Mouse (Mus musculus): ENCODE results near the gene Ak1. TPM values are rescaled to one million over a fixed set of nuclear protein-coding genes. Genes with fewer than 3 reads are reported as not detected.

Gene Ak1
- polyA plus RNA-seq, 1 experiment from 2014 or later, result 46.6 TPM

GRCm38 (mm10) chr2:32668176-32668575 lies 46.6 kb downstream of the Ak1 start:
- Histone ChIP-seq H3K9ac (no peak overlapping the region), H3K4me3 (no peak overlapping the region), H3K36me3 (no peaks in the 10 kb centered on the region), H3K9me3 (no peaks in the 10 kb centered on the region), H3K4me1 (no peaks in the 10 kb centered on the region; the same call in 1 of the 2 replicates), H3K27ac (no peak overlapping the region), H3K27me3 (replicated peaks) (no peaks in the 10 kb centered on the region), H3K4me2 (replicated peaks) (no peak overlapping the region)
- whole genome bisulfite sequencing, result 77% methylated on average over 7 of the region's 7 CpGs
- ATAC-seq (ENCODE audit: low FRiP score, low read depth), result no peak

- no peaks in the 10 kb centered on the region for H3K27me3 ChIP-seq (replicated peaks)
- no peak for ATAC-seq (ENCODE audit: low FRiP score, low read depth)
- no peaks in the 10 kb centered on the region for H3K36me3 ChIP-seq
- H3K4me2 ChIP-seq (replicated peaks), result no peak overlapping the region
- no peak overlapping the region for H3K27ac ChIP-seq
- no peaks in the 10 kb centered on the region for H3K9me3 ChIP-seq
- no peaks in the 10 kb centered on the region; the same call in 1 of the 2 replicates for H3K4me1 ChIP-seq
- H3K9ac ChIP-seq, result no peak overlapping the region
- no peak overlapping the region for H3K4me3 ChIP-seq
- WGBS, result 61% methylated on average over 3 of the region's 3 CpGs
Measured at GRCm38 (mm10) chr2:32669876-32670275, 48.3 kb downstream of the Ak1 start.

GRCm38 (mm10) chr2:32671147-32671546 lies 49.6 kb downstream of the Ak1 start:
- WGBS, result 90% methylated on average over 9 of the region's 9 CpGs

GRCm38 (mm10) chr2:32671907-32672595 lies 50.5 kb downstream of the Ak1 start:
- no peak overlapping the region for H3K27ac ChIP-seq
- H3K36me3 ChIP-seq, result no peaks in the 10 kb centered on the region
- no peaks in the 10 kb centered on the region; the same call in 1 of the 2 replicates for H3K4me1 ChIP-seq
- ATAC-seq (ENCODE audit: low FRiP score, low read depth), result no peak
- H3K9me3 ChIP-seq, result no peaks in the 10 kb centered on the region
- no peak overlapping the region for H3K4me2 ChIP-seq (replicated peaks)
- WGBS, result 73% methylated on average over 9 of the region's 9 CpGs
- H3K9ac ChIP-seq, result no peak overlapping the region
- no peak overlapping the region for H3K4me3 ChIP-seq
- no peaks in the 10 kb centered on the region for H3K27me3 ChIP-seq (replicated peaks)

More at GRCm38 (mm10) chr2:32671147-32671546, 49.6 kb downstream of the Ak1 start:
- no peak for ATAC-seq (ENCODE audit: low FRiP score, low read depth)
- Histone ChIP-seq H3K27me3 (replicated peaks) (no peaks in the 10 kb centered on the region), H3K9me3 (no peaks in the 10 kb centered on the region), H3K4me2 (replicated peaks) (no peak overlapping the region), H3K27ac (no peak overlapping the region), H3K9ac (no peak overlapping the region), H3K4me1 (no peaks in the 10 kb centered on the region; the same call in 1 of the 2 replicates), H3K36me3 (no peaks in the 10 kb centered on the region), H3K4me3 (no peak overlapping the region)

- no peak for ATAC-seq (ENCODE audit: low FRiP score, low read depth)
- Histone ChIP-seq H3K4me2 (replicated peaks) (no peak overlapping the region), H3K4me3 (no peak overlapping the region), H3K4me1 (no peaks in the 10 kb centered on the region), H3K36me3 (no peaks in the 10 kb centered on the region), H3K27me3 (replicated peaks) (no peaks in the 10 kb centered on the region), H3K9me3 (no peaks in the 10 kb centered on the region), H3K27ac (no peak overlapping the region), H3K9ac (no peak overlapping the region)
- WGBS, result 83% methylated on average over 16 of the region's 16 CpGs
Measured at GRCm38 (mm10) chr2:32673176-32673917, 51.8 kb downstream of the Ak1 start.

- H3K4me1 ChIP-seq, result peaks cover 3% of the 10 kb centered on the region; the same call in 1 of the 2 replicates
- WGBS, result 85% methylated on average over 3 of the region's 3 CpGs
- no peaks in the 10 kb centered on the region for H3K9me3 ChIP-seq
- no peak for ATAC-seq (ENCODE audit: low FRiP score, low read depth)
- no peaks in the 10 kb centered on the region for H3K27me3 ChIP-seq (replicated peaks)
- H3K9ac ChIP-seq, result no peak overlapping the region
- H3K4me3 ChIP-seq, result no peak overlapping the region
- no peaks in the 10 kb centered on the region for H3K36me3 ChIP-seq
- no peak overlapping the region for H3K27ac ChIP-seq
- no peak overlapping the region for H3K4me2 ChIP-seq (replicated peaks)
Measured at GRCm38 (mm10) chr2:32676821-32677220, 55.3 kb downstream of the Ak1 start.

GRCm38 (mm10) chr2:32677683-32678082 lies 56.1 kb downstream of the Ak1 start:
- no peak overlapping the region for H3K4me3 ChIP-seq
- no peaks in the 10 kb centered on the region for H3K9me3 ChIP-seq
- no peak for ATAC-seq (ENCODE audit: low FRiP score, low read depth)
- no peak overlapping the region for H3K27ac ChIP-seq
- H3K4me2 ChIP-seq (replicated peaks), result no peak overlapping the region
- WGBS, result 94% methylated on average over 7 of the region's 7 CpGs
- no peaks in the 10 kb centered on the region for H3K36me3 ChIP-seq
- no peaks in the 10 kb centered on the region for H3K27me3 ChIP-seq (replicated peaks)
- peaks cover 5% of the 10 kb centered on the region; the same call in 1 of the 2 replicates for H3K4me1 ChIP-seq
- no peak overlapping the region for H3K9ac ChIP-seq

- peaks cover 5% of the 10 kb centered on the region; the same call in 1 of the 2 replicates for H3K4me1 ChIP-seq
- no peak overlapping the region for H3K27ac ChIP-seq
- H3K9ac ChIP-seq, result 0 out of 2 replicates have a peak overlapping the region, but pooled peaks have one; percentile 4
- WGBS, result 58% methylated on average over 7 of the region's 7 CpGs
- no peak for ATAC-seq (ENCODE audit: low FRiP score, low read depth)
- H3K4me3 ChIP-seq, result no peak overlapping the region
- peaks cover 22% of the 10 kb centered on the region for H3K36me3 ChIP-seq
- no peaks in the 10 kb centered on the region for H3K9me3 ChIP-seq
- no peaks in the 10 kb centered on the region for H3K27me3 ChIP-seq (replicated peaks)
- H3K4me2 ChIP-seq (replicated peaks), result no peak overlapping the region
Measured at GRCm38 (mm10) chr2:32680051-32680451, 58.5 kb downstream of the Ak1 start.

GRCm38 (mm10) chr2:32680961-32681650 lies 59.5 kb downstream of the Ak1 start:
- Histone ChIP-seq H3K27ac (no peak overlapping the region), H3K9me3 (no peaks in the 10 kb centered on the region), H3K27me3 (replicated peaks) (no peaks in the 10 kb centered on the region), H3K9ac (no peak overlapping the region), H3K4me2 (replicated peaks) (no peak overlapping the region), H3K36me3 (peaks cover 32% of the 10 kb centered on the region), H3K4me1 (peaks cover 5% of the 10 kb centered on the region; the same call in 1 of the 2 replicates), H3K4me3 (no peak overlapping the region)
- 90% methylated on average over 19 of the region's 19 CpGs for WGBS
- no peak for ATAC-seq (ENCODE audit: low FRiP score, low read depth)

- H3K9ac ChIP-seq, result no peak overlapping the region
- no peaks in the 10 kb centered on the region for H3K9me3 ChIP-seq
- H3K4me3 ChIP-seq, result no peak overlapping the region
- no peak for ATAC-seq (ENCODE audit: low FRiP score, low read depth)
- peaks cover 5% of the 10 kb centered on the region; the same call in 1 of the 2 replicates for H3K4me1 ChIP-seq
- no peak overlapping the region for H3K4me2 ChIP-seq (replicated peaks)
- H3K36me3 ChIP-seq, result peaks cover 39% of the 10 kb centered on the region
- 73% methylated on average over 6 of the region's 6 CpGs for WGBS
- H3K27me3 ChIP-seq (replicated peaks), result no peaks in the 10 kb centered on the region
- no peak overlapping the region for H3K27ac ChIP-seq
Measured at GRCm38 (mm10) chr2:32681754-32682153, 60.2 kb downstream of the Ak1 start.

GRCm38 (mm10) chr2:32682721-32683417 lies 61.3 kb downstream of the Ak1 start:
- Histone ChIP-seq H3K27ac (no peak overlapping the region), H3K4me1 (peaks cover 5% of the 10 kb centered on the region; the same call in 1 of the 2 replicates), H3K9me3 (no peaks in the 10 kb centered on the region), H3K36me3 (peaks cover 47% of the 10 kb centered on the region), H3K27me3 (replicated peaks) (no peaks in the 10 kb centered on the region), H3K4me3 (no peak overlapping the region), H3K4me2 (replicated peaks) (no peak overlapping the region), H3K9ac (no peak overlapping the region)
- no peak for ATAC-seq (ENCODE audit: low FRiP score, low read depth)
- WGBS, result 83% methylated on average over 14 of the region's 14 CpGs
